Mouse (Mus musculus): ENCODE results near the gene Gas6. TPM values are rescaled to one million over a fixed set of nuclear protein-coding genes. Genes with fewer than 3 reads are reported as not detected.
A peak's percentile ranks its signal among the peaks of the same experiment; 100 is the strongest.

The Gas6 gene
- polyA plus RNA-seq, 1 experiment from 2014 or later = 101 TPM

- CTCF ChIA-PET = interaction anchor here (1.4 to 3.5 kb wide), 2 partner anchors 12 to 54 kb away, joined by 4 to 10 read pairs; no protein-coding TSS in a partner anchor
- POLR2A ChIA-PET = no interaction called here
- no peak for DNase-seq (ENCODE audit: low read depth, low spot score)
- H3K27me3 ChIP-seq = no peaks in the 10 kb centered on the region
- in situ Hi-C loops (cut with MboI; ENCODE audit: low pct_unique_long_range_greater_than_20kb) = loop anchor here (5.0 kb wide), 1 partner anchor 75 kb away; no protein-coding TSS in a partner anchor
- ATAC-seq = no peak
- TF ChIP-seq CTCF (IDR thresholded peaks at IDR 0.05) = no peak
These were observed 27.3 kb downstream of the Gas6 start for GRCm38 (mm10) chr8:13466989-13467388.

GRCm38 (mm10) chr8:13465324-13465723, 29.0 kb downstream of the Gas6 start:
- POLR2A ChIA-PET = no interaction called here
- in situ Hi-C loops (cut with MboI; ENCODE audit: low pct_unique_long_range_greater_than_20kb) = loop anchor here (5.0 kb wide), 1 partner anchor 77 kb away; no protein-coding TSS in a partner anchor

DNA sequence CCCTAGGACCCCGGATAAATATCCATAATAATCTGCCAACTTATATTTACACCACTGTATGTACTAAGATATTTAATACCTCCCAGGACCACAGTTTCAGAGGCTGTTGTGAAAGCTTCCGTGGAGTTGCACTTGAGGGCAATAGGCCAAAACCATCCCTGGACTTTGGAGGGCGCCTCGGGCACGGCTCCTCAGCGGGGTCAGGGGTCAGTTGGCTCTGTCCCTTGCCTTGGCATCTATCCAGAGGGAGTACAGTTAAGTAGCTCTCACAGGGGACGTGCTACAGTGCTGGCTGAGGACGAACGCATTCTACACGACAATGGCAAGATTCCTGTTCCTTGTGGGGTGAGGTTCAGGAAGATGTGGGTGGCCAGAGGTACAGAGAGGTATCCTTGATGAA, 31.9 kb downstream of the Gas6 start:
- in situ Hi-C loops (cut with MboI; ENCODE audit: low pct_unique_long_range_greater_than_20kb) = no loop called here
- TF ChIP-seq CTCF (IDR thresholded peaks at IDR 0.05) = no peak
- ChIA-PET CTCF (interaction anchor here (1.3 to 1.7 kb wide), 5 partner anchors 13 to 51 kb away, joined by 4 to 6 read pairs (median 4); no protein-coding TSS in a partner anchor), POLR2A (no interaction called here)
- no peak for ATAC-seq
- no peak for DNase-seq (ENCODE audit: low read depth, low spot score)
- no peaks in the 10 kb centered on the region for H3K27me3 ChIP-seq

More at GRCm38 (mm10) chr8:13465324-13465723, 29.0 kb downstream of the Gas6 start:
- ATAC-seq (no peak), DNase-seq (ENCODE audit: low read depth, low spot score) (no peak)
- TF ChIP-seq CTCF (IDR thresholded peaks at IDR 0.05) = no peak
- CTCF ChIA-PET = interaction anchor here (1.9 to 3.5 kb wide), 2 partner anchors 10 to 12 kb away, joined by 4 to 10 read pairs; no protein-coding TSS in a partner anchor
- H3K27me3 ChIP-seq = no peaks in the 10 kb centered on the region

DNA sequence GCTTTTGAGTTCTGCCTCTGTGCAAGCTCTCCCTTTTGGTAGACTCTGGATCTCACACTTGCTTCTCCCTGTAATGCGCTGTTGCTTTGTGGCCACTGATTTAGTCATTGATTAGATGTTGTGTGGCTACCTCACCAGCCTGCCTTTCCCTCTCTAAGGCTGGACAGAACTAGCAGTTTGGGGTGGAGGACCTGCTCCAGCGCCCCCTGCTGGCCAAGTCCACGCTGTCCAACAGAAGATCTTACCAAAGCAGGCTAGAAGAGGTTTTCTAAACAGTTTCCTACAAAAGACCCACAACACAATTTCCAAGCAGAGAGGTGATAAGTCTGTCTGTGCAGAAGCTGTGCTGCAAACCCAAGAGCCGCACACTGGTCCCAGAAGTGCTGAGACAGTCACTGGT, 32.4 kb downstream of the Gas6 start:
- CTCF ChIA-PET = interaction anchor here (0.7 to 1.8 kb wide), 10 partner anchors 9 to 291 kb away, joined by 3 to 9 read pairs (median 4); no protein-coding TSS in a partner anchor

GRCm38 (mm10) chr8:13461085-13461765, 33.1 kb downstream of the Gas6 start:
- ChIA-PET CTCF (interaction anchor here (0.7 to 1.8 kb wide), 8 partner anchors 10 to 292 kb away, joined by 3 to 9 read pairs (median 4); no protein-coding TSS in a partner anchor), POLR2A (no interaction called here)
- ATAC-seq = no peak
- in situ Hi-C loops (cut with MboI; ENCODE audit: low pct_unique_long_range_greater_than_20kb) = no loop called here
- TF ChIP-seq CTCF (IDR thresholded peaks at IDR 0.05) = no peak
- no peaks in the 10 kb centered on the region for H3K27me3 ChIP-seq
- no peak for DNase-seq (ENCODE audit: low read depth, low spot score)

More for the DNA sequence above, 32.4 kb downstream of the Gas6 start:
- no peak for DNase-seq (ENCODE audit: low read depth, low spot score)
- POLR2A ChIA-PET = no interaction called here
- in situ Hi-C loops (cut with MboI; ENCODE audit: low pct_unique_long_range_greater_than_20kb) = no loop called here
- peak; percentile 93 for TF ChIP-seq CTCF (IDR thresholded peaks at IDR 0.05)
- peak; percentile 36 for ATAC-seq
- no peaks in the 10 kb centered on the region for H3K27me3 ChIP-seq

DNA sequence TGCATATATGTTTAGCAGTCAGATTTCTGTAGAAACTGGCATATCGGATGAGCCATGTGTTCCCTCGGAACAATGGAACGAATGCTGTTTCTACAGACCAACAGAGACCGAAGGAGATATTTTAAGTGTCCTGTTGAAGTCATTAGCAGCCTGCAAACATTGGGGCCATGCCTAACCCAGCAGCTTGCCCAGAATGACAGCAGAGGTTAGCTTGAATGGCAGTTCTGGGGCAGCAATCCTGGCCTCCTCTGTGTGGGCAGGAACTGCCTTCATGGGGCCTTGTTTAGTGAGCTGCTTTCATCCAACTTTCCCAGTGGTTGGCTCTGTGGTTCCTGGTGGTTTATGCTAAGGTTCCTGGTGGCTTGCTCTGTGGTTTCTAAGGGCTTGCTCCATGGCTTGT, 34.9 kb downstream of the Gas6 start:
- no peak for DNase-seq (ENCODE audit: low read depth, low spot score)
- POLR2A ChIA-PET = interaction anchor here (0.9 kb wide), 1 partner anchor 89 kb away, joined by 3 read pairs; no protein-coding TSS in a partner anchor
- TF ChIP-seq CTCF (IDR thresholded peaks at IDR 0.05) = no peak
- no peaks in the 10 kb centered on the region for H3K27me3 ChIP-seq
- in situ Hi-C loops (cut with MboI; ENCODE audit: low pct_unique_long_range_greater_than_20kb) = no loop called here
- CTCF ChIA-PET = interaction anchor here (1.1 to 1.3 kb wide), 3 partner anchors 13 to 294 kb away, joined by 3 to 4 read pairs (median 4); no protein-coding TSS in a partner anchor
- no peak for ATAC-seq

- DNase-seq (ENCODE audit: low read depth, low spot score) (no peak), ATAC-seq (peak; percentile 49)
- H3K27me3 ChIP-seq = no peaks in the 10 kb centered on the region
- ChIA-PET POLR2A (no interaction called here), CTCF (interaction anchor here (0.8 to 2.7 kb wide), 10 partner anchors 9 to 298 kb away, joined by 3 to 15 read pairs (median 4); no protein-coding TSS in a partner anchor)
- peak; percentile 88 for TF ChIP-seq CTCF (IDR thresholded peaks at IDR 0.05)
- in situ Hi-C loops (cut with MboI; ENCODE audit: low pct_unique_long_range_greater_than_20kb) = no loop called here
These were observed 39.0 kb downstream of the Gas6 start for GRCm38 (mm10) chr8:13455295-13455694.

GRCm38 (mm10) chr8:13454341-13455113, 39.8 kb downstream of the Gas6 start:
- in situ Hi-C loops (cut with MboI; ENCODE audit: low pct_unique_long_range_greater_than_20kb) = no loop called here
- DNase-seq (ENCODE audit: low read depth, low spot score) = no peak

DNA sequence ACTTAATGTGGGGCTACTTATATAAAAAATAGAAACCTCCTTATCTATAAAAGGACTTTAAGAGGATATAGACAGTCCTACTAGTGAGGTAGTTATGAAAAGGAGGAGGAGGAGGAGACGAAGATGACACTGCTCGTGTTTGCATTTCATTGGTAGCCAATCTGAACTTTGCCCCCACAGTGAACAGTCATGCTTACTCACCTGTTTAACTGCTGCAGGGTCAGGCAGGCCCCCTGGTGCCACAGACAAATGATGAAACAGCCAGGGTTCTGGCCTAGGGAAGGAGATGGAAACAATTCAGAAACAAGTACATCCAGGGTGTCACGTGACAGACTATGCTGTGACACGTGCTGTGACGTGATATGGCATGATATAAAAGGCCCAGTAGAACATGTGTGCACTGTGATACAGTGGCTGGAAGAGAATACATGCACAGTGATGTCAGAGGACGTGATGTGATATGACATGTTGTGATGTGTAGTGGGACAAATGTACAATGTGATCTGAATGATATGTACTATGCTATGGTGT, 42.5 kb downstream of the Gas6 start:
- DNase-seq (ENCODE audit: low read depth, low spot score) (no peak), ATAC-seq (no peak)
- CTCF ChIA-PET = no interaction called here
- POLR2A ChIA-PET = no interaction called here
- in situ Hi-C loops (cut with MboI; ENCODE audit: low pct_unique_long_range_greater_than_20kb) = no loop called here
- H3K27me3 ChIP-seq = no peaks in the 10 kb centered on the region
- no peak for TF ChIP-seq CTCF (IDR thresholded peaks at IDR 0.05)

More at GRCm38 (mm10) chr8:13454341-13455113, 39.8 kb downstream of the Gas6 start:
- TF ChIP-seq CTCF (IDR thresholded peaks at IDR 0.05) = no peak
- ATAC-seq = peak; percentile 9
- ChIA-PET CTCF (interaction anchor here (1.0 to 2.7 kb wide), 7 partner anchors 9 to 299 kb away, joined by 3 to 15 read pairs (median 4); no protein-coding TSS in a partner anchor), POLR2A (no interaction called here)
- H3K27me3 ChIP-seq = no peaks in the 10 kb centered on the region

GRCm38 (mm10) chr8:13448145-13448544, 46.1 kb downstream of the Gas6 start:
- no peak for DNase-seq (ENCODE audit: low read depth, low spot score)
- CTCF ChIA-PET = no interaction called here
- in situ Hi-C loops (cut with MboI; ENCODE audit: low pct_unique_long_range_greater_than_20kb) = no loop called here

More at GRCm38 (mm10) chr8:13448145-13448544, 46.1 kb downstream of the Gas6 start:
- no peak for TF ChIP-seq CTCF (IDR thresholded peaks at IDR 0.05)
- ATAC-seq = no peak
- POLR2A ChIA-PET = no interaction called here
- H3K27me3 ChIP-seq = no peaks in the 10 kb centered on the region
